Mouse (Mus musculus): ENCODE data around the gene Rpf1. TPM values are rescaled to one million over a fixed set of nuclear protein-coding genes. Genes with fewer than 3 reads are reported as not detected.
A peak's percentile ranks its signal among the peaks of the same experiment; 100 is the strongest.

Rpf1 gene
- polyA plus RNA-seq, 1 experiment from 2014 or later, result 54.7 TPM

- Histone ChIP-seq H3K9me3 (no peaks in the 10 kb centered on the region), H3K27me3 (no peaks in the 10 kb centered on the region), H3K4me1 (no peaks in the 10 kb centered on the region), H3K9ac (replicated peaks) (no peak overlapping the region), H3K36me3 (no peaks in the 10 kb centered on the region), H3K27ac (replicated peaks) (no peak overlapping the region), H3K4me2 (replicated peaks) (no peak overlapping the region), H3K4me3 (no peak overlapping the region)
- no peak for ATAC-seq (replicated peaks)
- WGBS, result 65% methylated on average over 7 of the region's 7 CpGs
Observed at GRCm38 (mm10) chr3:146554816-146555215, 33.6 kb upstream of the Rpf1 start.

- Histone ChIP-seq H3K27ac (replicated peaks) (no peak overlapping the region), H3K4me2 (replicated peaks) (no peak overlapping the region), H3K4me3 (no peak overlapping the region), H3K9ac (replicated peaks) (no peak overlapping the region), H3K36me3 (no peaks in the 10 kb centered on the region), H3K9me3 (no peaks in the 10 kb centered on the region), H3K27me3 (no peaks in the 10 kb centered on the region), H3K4me1 (no peaks in the 10 kb centered on the region)
- WGBS, result 56% methylated on average over 1 of the region's 1 CpGs
- ATAC-seq (replicated peaks), result no peak
Observed at GRCm38 (mm10) chr3:146543632-146544031, 22.4 kb upstream of the Rpf1 start.

DNA sequence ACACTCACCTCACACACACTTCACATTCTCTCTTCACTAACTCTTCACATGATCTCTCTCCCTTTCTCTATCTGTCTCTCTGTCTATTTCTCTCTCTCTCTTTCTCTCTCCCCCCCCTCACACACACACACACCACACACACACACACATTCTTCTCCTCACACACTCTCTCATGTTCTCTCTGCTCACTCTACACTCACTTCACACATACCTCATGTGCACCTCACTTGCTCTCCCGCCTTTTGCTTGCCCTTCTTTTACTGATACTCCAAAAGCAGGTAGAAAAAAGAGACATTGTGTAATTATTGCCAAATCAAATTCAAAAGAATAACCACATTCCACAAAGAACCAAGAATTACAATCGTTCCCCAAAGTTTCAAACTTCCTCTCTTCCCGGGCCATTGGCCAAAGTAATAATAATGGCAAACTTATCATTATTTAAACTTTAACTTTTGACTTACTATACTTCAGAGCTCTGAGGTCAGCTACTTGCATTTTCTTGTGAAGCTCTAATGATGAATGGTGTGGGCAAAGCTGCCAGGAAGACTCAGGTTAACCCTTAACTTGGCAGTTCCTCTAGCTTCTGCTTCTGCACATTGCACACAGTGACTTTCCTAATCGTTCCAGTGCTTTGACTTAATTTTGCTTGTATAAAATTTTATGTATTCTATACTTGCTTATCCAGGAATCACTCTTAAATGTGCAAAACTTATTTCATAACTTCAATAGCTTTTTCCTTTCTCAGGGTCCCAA is 19.5 kb upstream of the Rpf1 start:
- Histone ChIP-seq H3K4me3 (no peak overlapping the region), H3K9ac (replicated peaks) (no peak overlapping the region), H3K4me1 (no peaks in the 10 kb centered on the region), H3K27ac (replicated peaks) (no peak overlapping the region), H3K9me3 (no peaks in the 10 kb centered on the region), H3K27me3 (no peaks in the 10 kb centered on the region), H3K4me2 (replicated peaks) (no peak overlapping the region), H3K36me3 (no peaks in the 10 kb centered on the region)
- no peak for ATAC-seq (replicated peaks)
- WGBS, result 86% methylated on average over 4 of the region's 4 CpGs

GRCm38 (mm10) chr3:146534986-146535385 is 13.8 kb upstream of the Rpf1 start:
- no peak overlapping the region for H3K27ac ChIP-seq (replicated peaks)
- H3K9me3 ChIP-seq, result no peaks in the 10 kb centered on the region
- ATAC-seq (replicated peaks), result no peak
- WGBS, result 45% methylated on average over 6 of the region's 6 CpGs
- H3K4me1 ChIP-seq, result no peaks in the 10 kb centered on the region
- H3K9ac ChIP-seq (replicated peaks), result no peak overlapping the region
- no peak overlapping the region for H3K4me3 ChIP-seq
- no peaks in the 10 kb centered on the region for H3K36me3 ChIP-seq
- no peaks in the 10 kb centered on the region for H3K27me3 ChIP-seq
- no peak overlapping the region for H3K4me2 ChIP-seq (replicated peaks)

- Histone ChIP-seq H3K4me2 (replicated peaks) (no peak overlapping the region), H3K27me3 (no peaks in the 10 kb centered on the region), H3K27ac (replicated peaks) (no peak overlapping the region), H3K9ac (replicated peaks) (no peak overlapping the region), H3K4me3 (no peak overlapping the region), H3K9me3 (no peaks in the 10 kb centered on the region), H3K4me1 (no peaks in the 10 kb centered on the region), H3K36me3 (no peaks in the 10 kb centered on the region)
- no peak for ATAC-seq (replicated peaks)
- 41% methylated on average over 2 of the region's 2 CpGs for WGBS
Observed at GRCm38 (mm10) chr3:146528335-146528734, 7.1 kb upstream of the Rpf1 start.

GRCm38 (mm10) chr3:146521652-146522020 is 407 bp upstream of the Rpf1 start:
- WGBS, result 18% methylated on average over 8 of the region's 8 CpGs
- peaks cover 14% of the 10 kb centered on the region for H3K4me1 ChIP-seq
- no peaks in the 10 kb centered on the region for H3K27me3 ChIP-seq
- H3K4me2 ChIP-seq (replicated peaks), result peak overlapping the region; percentile 76
- peak overlapping the region; percentile 81 for H3K4me3 ChIP-seq
- no peak; the same call in 1 of the 2 replicates for ATAC-seq (replicated peaks)
- peak overlapping the region; percentile 98 for H3K27ac ChIP-seq (replicated peaks)
- peaks cover 15% of the 10 kb centered on the region for H3K36me3 ChIP-seq
- H3K9me3 ChIP-seq, result no peaks in the 10 kb centered on the region
- H3K9ac ChIP-seq (replicated peaks), result peak overlapping the region; percentile 76

- Histone ChIP-seq H3K4me1 (peaks cover 14% of the 10 kb centered on the region), H3K9me3 (no peaks in the 10 kb centered on the region), H3K4me3 (peak overlapping the region; percentile 81), H3K27me3 (no peaks in the 10 kb centered on the region), H3K4me2 (replicated peaks) (peak overlapping the region; percentile 76), H3K9ac (replicated peaks) (peak overlapping the region; percentile 76), H3K36me3 (peaks cover 18% of the 10 kb centered on the region), H3K27ac (replicated peaks) (peak overlapping the region; percentile 98)
- ATAC-seq (replicated peaks), result no peak; the same call in 1 of the 2 replicates
- 37% methylated on average over 5 of the region's 5 CpGs for WGBS
Observed at GRCm38 (mm10) chr3:146520226-146520797, 917 bp downstream of the Rpf1 start.

DNA sequence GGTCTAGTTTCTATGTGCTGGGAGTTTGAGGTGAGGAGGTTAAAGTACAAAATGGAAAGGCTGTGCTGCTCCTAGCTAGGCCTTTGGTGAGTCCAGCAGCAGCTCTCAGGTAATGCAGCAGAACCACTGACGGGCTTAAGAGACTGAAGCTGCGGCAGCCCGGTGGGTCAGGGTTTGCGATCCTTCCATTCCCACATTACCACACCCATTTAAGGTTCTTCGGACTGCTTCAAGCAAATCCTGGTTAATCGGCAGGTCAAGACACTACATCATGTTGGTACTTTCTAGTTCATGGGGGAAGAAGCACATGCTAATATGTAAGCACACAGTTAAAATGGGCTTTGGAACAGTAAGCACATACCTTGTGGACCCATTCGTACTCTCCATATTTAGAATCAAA is 14.5 kb downstream of the Rpf1 start:
- H3K4me2 ChIP-seq (replicated peaks), result no peak overlapping the region
- H3K27ac ChIP-seq (replicated peaks), result no peak overlapping the region
- H3K4me1 ChIP-seq, result peaks cover 7% of the 10 kb centered on the region
- no peak for ATAC-seq (replicated peaks)
- H3K9ac ChIP-seq (replicated peaks), result no peak overlapping the region
- no peaks in the 10 kb centered on the region for H3K27me3 ChIP-seq
- H3K9me3 ChIP-seq, result no peaks in the 10 kb centered on the region
- WGBS, result 91% methylated on average over 7 of the region's 7 CpGs
- H3K36me3 ChIP-seq, result peaks cover 68% of the 10 kb centered on the region
- H3K4me3 ChIP-seq, result no peak overlapping the region

- H3K4me2 ChIP-seq (replicated peaks), result peak overlapping the region; percentile 79
- ATAC-seq (replicated peaks), result no peak
- H3K4me3 ChIP-seq, result peak overlapping the region; percentile 85; the same call in 1 of the 2 replicates
- H3K9me3 ChIP-seq, result no peaks in the 10 kb centered on the region
- WGBS, result 60% methylated on average over 5 of the region's 5 CpGs
- H3K27ac ChIP-seq (replicated peaks), result no peak overlapping the region
- H3K27me3 ChIP-seq, result no peaks in the 10 kb centered on the region
- 0 out of 2 replicates have a peak overlapping the region, but pooled peaks have one; percentile 78 for H3K9ac ChIP-seq (replicated peaks)
- peaks cover 23% of the 10 kb centered on the region for H3K36me3 ChIP-seq
- peaks cover 28% of the 10 kb centered on the region for H3K4me1 ChIP-seq
Observed at GRCm38 (mm10) chr3:146501601-146502123, 19.6 kb downstream of the Rpf1 start.

DNA sequence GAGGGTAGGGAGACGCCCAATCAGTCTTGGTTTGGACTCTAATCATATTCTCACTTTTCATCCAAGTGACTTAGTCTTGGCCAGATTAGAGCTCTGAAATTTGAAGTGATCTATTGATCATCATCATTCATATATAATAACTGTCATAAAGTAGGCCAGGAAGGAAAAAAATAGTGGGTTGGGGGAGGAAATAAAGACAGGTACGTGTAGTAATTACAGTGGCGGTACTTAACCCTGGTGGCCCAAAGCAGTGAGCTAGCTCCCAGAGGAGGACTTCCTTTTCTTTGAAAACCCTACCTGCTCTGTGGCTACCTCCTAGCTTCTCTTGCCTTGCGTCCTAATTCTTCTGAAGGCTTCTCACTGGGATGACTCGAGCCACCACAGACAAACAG is 20.4 kb downstream of the Rpf1 start:
- WGBS, result 14% methylated on average over 5 of the region's 5 CpGs
- H3K27me3 ChIP-seq, result no peaks in the 10 kb centered on the region
- peak overlapping the region; percentile 79; the same call in 1 of the 2 replicates for H3K27ac ChIP-seq (replicated peaks)

GRCm38 (mm10) chr3:146500003-146500809 is 21.0 kb downstream of the Rpf1 start:
- Histone ChIP-seq H3K9me3 (no peaks in the 10 kb centered on the region), H3K9ac (replicated peaks) (peak overlapping the region; percentile 78), H3K4me3 (peak overlapping the region; percentile 85), H3K36me3 (peaks cover 11% of the 10 kb centered on the region), H3K4me2 (replicated peaks) (peak overlapping the region; percentile 79), H3K27me3 (no peaks in the 10 kb centered on the region), H3K4me1 (peaks cover 28% of the 10 kb centered on the region), H3K27ac (replicated peaks) (peak overlapping the region; percentile 79)
- peak; percentile 81; the same call in 1 of the 2 replicates for ATAC-seq (replicated peaks)
- under 1% methylated on average over 46 of the region's 57 CpGs for WGBS

More for the DNA sequence above, 20.4 kb downstream of the Rpf1 start:
- no peak for ATAC-seq (replicated peaks)
- peaks cover 16% of the 10 kb centered on the region for H3K36me3 ChIP-seq
- H3K4me3 ChIP-seq, result peak overlapping the region; percentile 85
- H3K4me2 ChIP-seq (replicated peaks), result peak overlapping the region; percentile 79
- peak overlapping the region; percentile 78 for H3K9ac ChIP-seq (replicated peaks)
- peaks cover 28% of the 10 kb centered on the region for H3K4me1 ChIP-seq
- H3K9me3 ChIP-seq, result no peaks in the 10 kb centered on the region

Data from forebrain, embryonic 15.5 days (tissue).